Mouse (Mus musculus) bone marrow macrophage, adult 2 months (primary cell): ENCODE data around the gene Pld1. TPM values are rescaled to one million over a fixed set of nuclear protein-coding genes. Genes with fewer than 3 reads are reported as not detected.

Source experiments
- H3K27ac ChIP-seq: 2 replicates; pipeline ENCODE4 v1.5.1; 2012; ENCODE audit warnings: low read depth, low read length; ENCODE audit not compliant: insufficient read depth
- H3K4me1 ChIP-seq: 2 replicates; pipeline ENCODE4 v1.6.1; 2012; ENCODE audit warnings: low read length; ENCODE audit not compliant: control insufficient read depth, insufficient read depth
- H3K4me3 ChIP-seq: 2 replicates; pipeline ENCODE4 v1.5.1; 2012; ENCODE audit warnings: mild to moderate bottlenecking, low read length, moderate library complexity; ENCODE audit not compliant: insufficient read depth
- CTCF ChIP-seq: IDR thresholded peaks from 2 replicates; pipeline ENCODE4 v1.5.1; 2012; ENCODE audit warnings: low read depth, mild to moderate bottlenecking, low read length, moderate library complexity
- POLR2A ChIP-seq: IDR thresholded peaks from 2 replicates; pipeline ENCODE4 v1.6.1; 2012; ENCODE audit warnings: mild to moderate bottlenecking, low read depth, low read length, borderline replicate concordance
- polyA plus RNA-seq: library from polyadenylated mRNA; stranded (reverse); fragments of >200 nt; gene quantifications from 2 replicates; pipeline ENCODE4 v1.2.4, GENCODE M21; 2012; ENCODE audit not compliant: missing spikeins, insufficient read depth, insufficient read length

The Pld1 gene
- polyA plus RNA-seq, 1 experiment: 16.2 TPM

GRCm38 (mm10) chr3:27984620-27985019 is 46.1 kb downstream of the Pld1 start:
- Histone ChIP-seq H3K4me1 (peaks cover 5% of the 10 kb centered on the region), H3K4me3 (peak overlapping the region; percentile 67), H3K27ac (peak overlapping the region; percentile 40; the same call in 1 of the 2 replicates)
- no peak for TF ChIP-seq POLR2A
- TF ChIP-seq CTCF: no peak

DNA sequence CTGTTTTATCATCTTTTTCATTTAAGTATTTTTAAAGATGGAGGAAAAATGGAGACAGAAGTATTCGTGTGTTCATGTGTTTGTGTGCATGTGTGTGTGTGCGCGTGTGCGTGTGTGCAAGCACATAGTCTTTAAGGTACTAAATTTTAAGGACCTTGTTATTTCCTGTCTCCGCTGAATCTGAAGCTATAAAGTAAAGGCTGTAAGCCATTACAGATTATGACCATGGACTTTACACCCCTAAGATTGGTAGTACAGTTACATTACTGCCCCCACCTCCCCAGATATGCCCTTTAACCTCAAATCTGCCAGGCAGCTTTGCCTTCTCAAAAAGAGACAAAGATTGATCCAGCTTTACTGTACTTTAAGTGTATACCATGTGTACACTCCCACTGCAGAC is 46.8 kb downstream of the Pld1 start:
- H3K4me3 ChIP-seq: no peak overlapping the region
- TF ChIP-seq CTCF: no peak
- no peak for TF ChIP-seq POLR2A
- H3K27ac ChIP-seq: no peak overlapping the region
- H3K4me1 ChIP-seq: peaks cover 5% of the 10 kb centered on the region

- H3K4me1 ChIP-seq: peaks cover 5% of the 10 kb centered on the region
- TF ChIP-seq CTCF (no peak), POLR2A (no peak)
- H3K4me3 ChIP-seq: no peak overlapping the region
- no peak overlapping the region for H3K27ac ChIP-seq
These were observed 49.5 kb downstream of the Pld1 start for GRCm38 (mm10) chr3:27987891-27988536.

DNA sequence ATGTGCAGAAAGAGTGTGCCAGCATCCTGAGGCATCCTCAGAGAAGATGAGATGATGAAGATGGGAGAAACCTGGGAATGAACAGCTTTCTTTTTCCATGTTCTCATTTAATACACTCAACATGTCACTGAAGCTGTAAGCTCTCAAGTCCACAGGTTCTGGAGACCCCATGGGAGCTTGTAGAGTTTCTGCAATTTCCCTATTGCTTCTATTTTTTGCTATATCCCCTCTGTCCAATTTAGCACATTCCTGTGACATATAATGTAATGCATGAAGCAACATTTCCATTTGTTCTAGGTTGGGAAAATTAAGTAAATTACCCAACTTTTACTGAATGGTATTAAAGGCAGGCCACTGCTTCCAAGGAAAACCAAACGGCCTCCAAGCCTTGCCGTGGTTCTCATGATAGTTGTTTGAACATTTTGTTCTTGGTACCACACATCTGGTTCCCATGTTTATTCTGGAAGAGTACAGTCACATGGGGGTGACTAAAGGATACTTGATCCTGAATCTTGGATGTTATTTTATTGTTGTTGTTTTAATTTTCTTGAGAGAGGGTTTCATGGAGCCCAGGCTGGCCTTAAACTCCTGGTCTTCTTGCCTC is 52.7 kb downstream of the Pld1 start:
- Histone ChIP-seq H3K4me1 (no peaks in the 10 kb centered on the region), H3K4me3 (no peak overlapping the region), H3K27ac (no peak overlapping the region)
- TF ChIP-seq POLR2A: no peak
- no peak for TF ChIP-seq CTCF

- H3K4me3 ChIP-seq: no peak overlapping the region
- H3K4me1 ChIP-seq: no peaks in the 10 kb centered on the region
- H3K27ac ChIP-seq: no peak overlapping the region
- TF ChIP-seq CTCF (no peak), POLR2A (no peak)
These were observed 55.9 kb downstream of the Pld1 start for GRCm38 (mm10) chr3:27994175-27994990.

DNA sequence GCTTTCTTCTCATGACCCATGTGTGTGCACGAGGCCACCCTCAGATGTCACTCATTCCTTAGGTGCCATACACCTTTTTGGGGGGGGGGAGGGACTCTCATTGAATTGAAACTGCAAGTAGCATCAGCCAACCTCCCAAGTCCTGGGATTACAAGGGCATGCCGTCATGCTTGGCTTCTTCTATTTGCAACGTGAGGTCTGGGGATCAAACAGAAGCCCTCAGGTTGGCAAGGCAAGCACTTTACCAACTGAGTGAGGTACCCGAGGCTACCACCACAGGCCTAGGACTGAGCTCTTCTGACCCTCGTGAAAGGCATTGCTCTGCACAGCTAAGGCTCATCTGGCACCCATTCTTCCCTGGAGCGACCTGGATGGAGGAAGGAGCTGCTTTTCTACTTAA is 65.8 kb downstream of the Pld1 start:
- TF ChIP-seq CTCF (no peak), POLR2A (no peak)
- Histone ChIP-seq H3K4me1 (peaks cover 4% of the 10 kb centered on the region), H3K27ac (no peak overlapping the region), H3K4me3 (no peak overlapping the region)

DNA sequence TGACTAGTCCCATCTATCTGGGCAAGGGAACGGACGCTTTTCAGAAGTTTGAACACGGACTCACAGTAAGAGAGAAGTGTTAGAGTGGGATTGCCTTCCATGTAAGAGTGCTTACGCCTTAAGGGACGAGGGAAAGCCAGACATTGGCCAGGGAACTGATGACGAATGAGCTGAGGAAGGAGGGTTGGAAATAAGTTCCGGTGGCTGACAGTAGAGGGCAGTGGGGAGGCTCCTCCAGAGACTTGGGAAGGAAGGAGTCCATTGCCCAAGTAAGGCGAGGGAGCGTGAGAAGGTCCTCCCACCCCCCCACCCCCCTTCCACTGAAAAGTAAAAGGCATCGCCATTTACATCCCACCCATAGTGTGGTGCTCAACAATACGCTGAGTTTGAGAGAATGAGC is 69.2 kb downstream of the Pld1 start:
- peak; percentile 15; the same call in 1 of the 2 replicates for TF ChIP-seq CTCF
- no peak for TF ChIP-seq POLR2A
- Histone ChIP-seq H3K27ac (no peak overlapping the region), H3K4me1 (peaks cover 16% of the 10 kb centered on the region), H3K4me3 (no peak overlapping the region)

DNA sequence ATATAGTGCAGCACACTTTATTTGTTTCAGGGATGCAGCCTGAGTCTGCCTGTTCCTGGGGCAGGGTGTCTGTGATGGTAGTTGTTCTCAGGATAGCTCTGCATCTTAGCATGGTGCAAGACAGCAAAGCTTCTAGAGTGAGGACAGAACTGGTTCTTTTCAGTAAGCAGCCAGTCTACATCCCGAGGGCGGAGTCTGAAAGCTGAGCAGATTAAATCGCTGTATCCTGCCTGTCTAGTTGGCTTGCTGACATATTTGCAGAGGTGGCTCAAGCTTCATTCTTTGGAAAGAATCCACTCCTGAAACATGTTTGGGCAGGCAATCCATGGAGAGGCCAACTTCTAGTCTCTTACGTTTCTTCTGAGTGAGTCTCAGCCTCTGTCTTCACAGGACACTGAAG is 69.9 kb downstream of the Pld1 start:
- H3K27ac ChIP-seq: no peak overlapping the region

GRCm38 (mm10) chr3:28012177-28012576 is 73.7 kb downstream of the Pld1 start:
- Histone ChIP-seq H3K4me1 (peaks cover 27% of the 10 kb centered on the region), H3K4me3 (no peak overlapping the region), H3K27ac (peak overlapping the region; percentile 70)
- TF ChIP-seq POLR2A (no peak), CTCF (0 out of 2 replicates have a peak, but pooled peaks have one; percentile 16)

More for the DNA sequence above, 69.9 kb downstream of the Pld1 start:
- Histone ChIP-seq H3K4me3 (no peak overlapping the region), H3K4me1 (peaks cover 18% of the 10 kb centered on the region)
- no peak for TF ChIP-seq CTCF
- TF ChIP-seq POLR2A: no peak

GRCm38 (mm10) chr3:28013441-28013840 is 74.9 kb downstream of the Pld1 start:
- no peak overlapping the region for H3K4me3 ChIP-seq
- no peak overlapping the region for H3K27ac ChIP-seq
- H3K4me1 ChIP-seq: peaks cover 27% of the 10 kb centered on the region
- TF ChIP-seq CTCF (no peak), POLR2A (no peak)
